Mouse (Mus musculus): Measurements from ENCODE around the gene Nt5m. TPM values are rescaled to one million over a fixed set of nuclear protein-coding genes. Genes with fewer than 3 reads are reported as not detected.
A peak's percentile ranks its signal among the peaks of the same experiment; 100 is the strongest.
"Not testable (repeated sequence)": the region's sequence is repeated elsewhere in the genome, so short reads cannot be mapped to it uniquely, and the experiment has no call there.

The Nt5m gene
- total RNA-seq, 1 experiment from 2014 or later = 6.2 TPM

DNA sequence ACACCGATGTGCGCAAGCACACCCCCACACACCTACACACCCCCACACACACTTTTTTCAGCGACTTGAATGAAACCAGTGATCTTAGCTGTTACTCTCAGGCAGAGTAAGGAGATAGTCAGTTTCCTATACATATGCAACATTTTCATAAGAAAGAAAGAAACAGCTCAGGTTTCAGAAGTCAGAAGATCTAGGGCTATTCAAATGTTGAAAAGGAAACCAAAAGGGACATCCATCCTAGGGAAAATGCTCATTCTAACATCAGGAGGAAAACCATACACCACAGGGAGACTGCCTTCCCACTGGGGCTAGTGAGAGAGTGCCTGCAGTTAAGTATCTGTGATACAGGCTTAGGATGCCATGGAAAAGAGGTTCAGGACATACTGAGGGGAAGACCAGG, 17.6 kb upstream of the Nt5m start:
- ATAC-seq (ENCODE audit: extremely low read depth, insufficient number of reproducible peaks, low FRiP score, poor library complexity, severe bottlenecking) = no peak

DNA sequence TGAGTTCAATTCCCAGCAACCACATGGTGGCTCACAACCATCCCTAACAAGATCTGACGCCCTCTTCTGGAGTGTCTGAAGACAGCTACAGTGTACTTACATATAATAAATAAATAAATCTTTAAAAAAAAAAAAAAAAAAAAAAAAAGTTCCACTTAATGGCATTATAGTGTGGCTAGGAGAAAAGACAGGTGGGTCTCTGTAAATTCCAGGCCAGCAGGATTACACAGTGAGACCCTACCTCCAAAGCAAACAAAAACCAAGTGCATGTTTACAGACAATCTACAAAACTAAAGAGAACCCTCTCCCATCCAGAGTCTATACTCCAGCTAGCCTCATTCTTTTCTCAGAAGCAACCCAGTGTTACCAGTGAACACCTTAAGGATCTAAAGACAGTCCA, 1.5 kb upstream of the Nt5m start:
- ATAC-seq (ENCODE audit: extremely low read depth, insufficient number of reproducible peaks, low FRiP score, poor library complexity, severe bottlenecking) = not testable (repeated sequence)

DNA sequence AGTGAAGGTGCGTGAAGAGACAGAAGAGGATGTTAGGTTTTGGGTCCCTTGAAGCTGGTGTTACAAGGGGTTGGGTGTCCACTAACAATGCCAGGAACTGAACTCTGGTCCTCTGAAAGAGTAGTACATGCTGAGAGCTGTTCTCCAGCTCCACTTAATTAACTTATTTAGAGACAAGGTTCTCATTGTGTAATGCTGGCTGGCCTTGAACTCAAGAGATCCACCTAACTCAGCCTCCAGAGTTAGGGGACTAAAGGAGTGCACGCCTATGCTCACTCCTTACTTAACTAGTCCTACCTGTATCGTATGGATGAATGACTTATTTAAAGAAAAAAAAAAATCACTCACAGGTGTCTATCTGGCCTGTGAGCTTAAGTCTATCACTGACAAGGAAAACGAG, 821 bp upstream of the Nt5m start:
- no peak for ATAC-seq (ENCODE audit: extremely low read depth, insufficient number of reproducible peaks, low FRiP score, poor library complexity, severe bottlenecking)

DNA sequence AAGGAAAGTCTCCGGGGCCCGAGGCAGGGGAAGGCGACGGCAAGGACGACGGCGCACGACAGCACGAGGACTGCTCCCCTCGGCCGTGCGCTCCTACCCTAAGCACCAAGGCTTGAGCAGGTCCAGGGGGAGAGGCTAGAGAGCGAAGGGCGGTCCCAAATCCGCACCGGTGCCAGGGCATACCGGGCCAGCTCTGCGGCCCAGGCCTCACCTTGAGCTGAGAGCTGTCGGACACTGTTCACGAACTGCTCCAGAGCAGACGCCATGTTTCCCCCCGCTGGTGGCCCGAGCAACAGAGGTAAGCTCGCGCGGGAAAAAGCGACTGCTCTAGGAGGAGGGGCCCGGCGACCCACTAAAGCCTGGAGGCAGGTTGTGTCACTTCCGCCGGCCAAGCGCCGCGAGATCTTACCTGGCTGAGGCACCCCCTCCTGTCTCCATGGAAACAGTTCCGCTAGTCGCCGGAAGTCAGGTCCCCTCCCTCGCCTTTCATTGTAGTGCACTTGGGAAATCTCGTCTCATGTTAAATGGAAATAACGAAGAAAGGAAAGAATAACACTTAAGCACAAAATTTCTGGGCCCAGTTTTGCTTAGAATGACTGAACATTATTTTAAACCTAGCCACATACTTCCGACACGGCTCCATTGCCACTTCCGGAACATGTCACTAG, 346 bp downstream of the Nt5m start, which contains the start of gene Cops3:
Gene Cops3, minus strand, starts transcription at position 380 of the 668 bp plus-strand sequence.
- peak; percentile 90 for ATAC-seq (ENCODE audit: extremely low read depth, insufficient number of reproducible peaks, low FRiP score, poor library complexity, severe bottlenecking)

DNA sequence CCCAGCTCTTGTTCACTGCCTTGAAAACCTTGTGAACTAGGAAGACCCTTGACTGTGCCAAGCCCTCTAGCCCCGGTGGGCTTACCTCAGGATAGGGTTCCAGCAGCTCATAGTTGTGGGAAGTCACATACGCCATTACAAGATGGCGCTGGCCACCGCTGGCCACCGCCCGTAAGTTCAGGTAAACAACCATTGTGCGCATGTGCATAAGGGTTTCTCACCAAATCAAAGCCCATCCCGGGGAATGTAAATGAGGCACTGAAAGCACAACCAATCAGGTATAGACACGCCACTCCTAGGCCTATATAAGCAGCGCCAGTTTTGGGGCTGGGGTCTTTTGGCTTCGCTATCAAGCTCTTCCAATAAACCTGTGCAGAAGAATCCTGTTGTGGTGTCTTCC, 7.1 kb downstream of the Nt5m start:
- ATAC-seq (ENCODE audit: extremely low read depth, insufficient number of reproducible peaks, low FRiP score, poor library complexity, severe bottlenecking) = no peak

DNA sequence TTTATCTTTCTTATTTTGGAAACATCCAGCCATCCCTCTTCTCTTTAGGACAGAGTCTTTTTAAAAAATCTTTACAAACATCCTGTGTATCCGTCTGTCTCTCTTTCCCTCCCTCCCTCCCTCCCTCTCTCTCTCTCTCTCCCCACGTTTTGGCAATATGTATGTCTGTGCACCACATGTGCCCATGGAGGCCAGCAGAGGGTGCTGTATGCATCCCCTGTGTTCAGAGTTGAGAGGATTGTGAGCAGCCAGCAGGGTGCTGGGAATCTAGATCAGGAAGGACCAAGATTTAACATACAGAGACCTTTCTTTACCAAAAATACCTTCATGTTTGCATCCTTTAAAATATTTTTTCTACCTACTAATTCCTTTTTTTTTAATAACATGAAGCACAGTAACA, 7.9 kb downstream of the Nt5m start:
- ATAC-seq (ENCODE audit: extremely low read depth, insufficient number of reproducible peaks, low FRiP score, poor library complexity, severe bottlenecking) = peak; percentile 70; the same call in 1 of the 2 replicates

DNA sequence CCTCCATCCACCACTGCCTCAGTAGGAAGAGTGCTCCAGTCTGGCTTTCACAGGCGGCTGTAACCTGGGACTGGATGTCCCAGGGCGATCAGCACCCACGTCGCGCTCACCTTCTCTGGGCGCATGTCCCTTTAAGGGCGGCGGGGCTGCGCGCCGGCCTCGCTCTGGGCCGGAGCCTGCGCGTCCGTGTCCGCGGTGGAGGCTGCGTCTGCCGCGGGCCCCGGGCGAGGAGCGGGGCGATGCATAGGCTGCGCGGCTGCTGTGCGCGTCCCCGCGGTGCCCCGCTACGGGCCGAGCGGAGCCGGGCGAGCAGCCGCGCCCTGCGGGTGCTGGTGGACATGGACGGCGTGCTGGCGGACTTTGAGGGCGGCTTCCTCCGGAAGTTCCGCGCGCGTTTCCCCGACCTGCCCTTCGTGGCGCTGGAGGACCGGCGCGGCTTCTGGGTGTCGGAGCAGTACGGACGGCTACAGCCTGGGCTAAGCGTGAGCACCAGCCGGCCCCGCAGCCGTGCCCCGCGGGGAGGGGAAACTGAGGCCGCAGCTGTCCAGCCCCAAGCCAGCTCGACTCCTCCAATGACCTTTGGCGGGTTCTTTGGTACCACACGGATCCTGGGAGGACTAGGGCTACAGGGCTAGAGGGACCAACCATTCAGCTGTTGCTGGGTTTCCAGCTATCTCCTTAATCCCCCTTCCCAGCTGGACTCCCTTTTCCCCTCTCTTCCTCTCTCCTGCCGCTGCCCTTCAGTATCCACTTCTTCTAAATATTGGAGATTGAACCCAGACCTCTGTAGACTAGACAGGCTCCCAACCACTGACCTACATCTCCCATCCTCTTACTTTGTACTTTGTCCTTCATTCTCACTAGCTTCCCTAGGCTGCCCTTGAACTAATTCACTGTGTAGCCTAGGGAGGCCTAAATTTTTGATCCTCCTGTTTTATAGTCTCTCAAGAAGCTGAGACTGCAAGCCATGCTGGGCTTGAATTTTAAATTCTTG, 8.9 kb downstream of the Nt5m start:
- ATAC-seq (ENCODE audit: extremely low read depth, insufficient number of reproducible peaks, low FRiP score, poor library complexity, severe bottlenecking) = peak; percentile 62

DNA sequence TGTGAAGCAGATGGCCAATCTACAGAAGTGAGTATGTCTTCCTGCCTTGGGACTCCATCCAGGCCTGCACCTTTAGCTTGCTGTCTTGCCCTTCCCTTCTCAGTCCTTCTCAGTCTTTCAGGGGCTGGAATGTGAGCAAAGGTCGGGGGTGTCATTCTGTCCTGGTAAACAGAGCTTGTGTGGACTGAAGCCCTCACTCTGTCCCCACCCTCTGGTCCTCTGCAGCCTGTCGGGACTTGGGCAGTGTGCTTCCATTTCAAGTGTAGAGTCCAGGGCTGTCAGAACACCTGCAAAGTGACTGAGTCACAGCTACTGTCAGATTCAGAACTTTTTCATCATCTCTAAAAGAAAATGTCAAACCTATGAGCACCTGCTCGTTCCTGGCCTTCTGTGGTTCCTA, 13.6 kb downstream of the Nt5m start:
- ATAC-seq (ENCODE audit: extremely low read depth, insufficient number of reproducible peaks, low FRiP score, poor library complexity, severe bottlenecking) = no peak

DNA sequence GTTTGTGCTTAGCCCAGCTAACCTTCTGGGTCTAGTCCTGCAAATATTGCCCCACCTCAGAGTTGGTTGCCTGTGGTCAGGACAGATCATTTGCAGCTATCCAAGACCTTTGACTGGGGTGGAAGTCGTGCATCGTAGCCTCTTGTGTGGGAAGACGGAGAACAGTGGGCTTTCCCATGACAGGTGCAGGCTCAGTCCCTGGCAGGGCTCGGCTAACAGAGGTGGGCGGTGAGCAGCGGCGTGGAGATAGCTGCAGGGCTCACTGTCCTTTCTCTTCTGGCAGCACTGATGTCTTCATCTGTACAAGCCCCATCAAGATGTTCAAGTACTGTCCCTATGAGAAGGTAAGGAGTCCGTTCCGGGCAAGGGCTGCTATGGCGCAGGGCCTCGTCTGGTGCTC, 21.2 kb downstream of the Nt5m start:
- ATAC-seq (ENCODE audit: extremely low read depth, insufficient number of reproducible peaks, low FRiP score, poor library complexity, severe bottlenecking) = no peak

DNA sequence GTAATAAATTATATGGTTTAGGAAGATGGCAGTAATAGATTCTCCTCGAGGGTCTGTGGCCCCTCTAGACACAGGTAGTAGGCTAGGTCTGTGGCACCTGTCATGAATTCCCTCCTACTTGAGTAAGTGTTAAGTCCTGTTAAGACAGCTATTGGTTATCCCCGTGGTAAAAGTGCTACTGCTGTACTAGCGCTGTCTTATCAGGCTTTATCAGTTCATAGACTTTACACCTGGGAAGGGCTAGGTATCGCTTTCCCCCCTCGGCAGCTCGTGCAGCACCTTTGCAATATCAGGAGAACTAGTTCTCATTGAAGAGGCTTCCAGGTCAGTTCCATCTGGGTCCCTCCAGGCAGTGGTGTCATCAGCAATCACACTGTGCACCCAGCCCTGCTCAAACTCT, 25.1 kb downstream of the Nt5m start:
- no peak for ATAC-seq (ENCODE audit: extremely low read depth, insufficient number of reproducible peaks, low FRiP score, poor library complexity, severe bottlenecking)

DNA sequence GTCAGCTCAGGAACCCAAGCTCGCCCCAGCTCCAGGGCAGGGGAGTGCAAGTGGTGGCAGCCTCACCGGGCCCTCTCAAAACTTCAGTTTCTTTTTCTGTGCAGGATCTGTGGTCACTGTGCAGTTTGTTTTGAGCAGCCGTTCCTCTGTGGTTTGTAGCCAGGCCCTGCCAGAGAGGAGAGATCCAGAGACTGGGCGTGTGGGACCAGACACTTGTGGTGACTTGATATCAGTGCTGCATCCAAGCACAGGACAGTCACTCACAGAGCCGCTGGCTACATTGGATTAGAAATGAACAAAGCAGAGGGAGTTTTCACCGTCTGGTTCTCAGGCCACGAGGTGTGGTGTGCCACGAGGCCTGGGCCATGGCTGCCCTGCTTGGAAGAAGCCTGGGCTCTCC, 32.9 kb downstream of the Nt5m start:
- no peak for ATAC-seq (ENCODE audit: extremely low read depth, insufficient number of reproducible peaks, low FRiP score, poor library complexity, severe bottlenecking)

DNA sequence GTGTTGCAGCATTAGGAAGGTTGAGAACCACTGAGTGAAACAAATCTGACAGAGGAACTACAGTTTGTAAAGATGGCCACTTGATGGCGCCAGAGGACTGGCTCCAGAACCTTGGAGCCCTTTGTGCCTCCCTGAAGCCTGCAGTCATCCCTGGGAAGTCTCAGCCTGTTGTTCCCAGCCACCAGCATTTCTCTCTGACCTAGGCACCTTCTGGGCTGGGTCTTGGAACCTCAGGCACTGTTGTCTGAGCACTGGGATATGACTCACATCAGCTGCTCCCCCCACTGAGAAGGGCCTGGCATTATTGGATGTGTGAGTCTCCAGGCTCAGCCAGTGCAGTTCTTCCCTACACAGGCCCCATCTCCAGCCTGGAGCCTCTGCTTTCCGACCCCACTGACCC, 40.8 kb downstream of the Nt5m start:
- ATAC-seq (ENCODE audit: extremely low read depth, insufficient number of reproducible peaks, low FRiP score, poor library complexity, severe bottlenecking) = 0 out of 2 replicates have a peak, but pooled peaks have one; percentile 35

DNA sequence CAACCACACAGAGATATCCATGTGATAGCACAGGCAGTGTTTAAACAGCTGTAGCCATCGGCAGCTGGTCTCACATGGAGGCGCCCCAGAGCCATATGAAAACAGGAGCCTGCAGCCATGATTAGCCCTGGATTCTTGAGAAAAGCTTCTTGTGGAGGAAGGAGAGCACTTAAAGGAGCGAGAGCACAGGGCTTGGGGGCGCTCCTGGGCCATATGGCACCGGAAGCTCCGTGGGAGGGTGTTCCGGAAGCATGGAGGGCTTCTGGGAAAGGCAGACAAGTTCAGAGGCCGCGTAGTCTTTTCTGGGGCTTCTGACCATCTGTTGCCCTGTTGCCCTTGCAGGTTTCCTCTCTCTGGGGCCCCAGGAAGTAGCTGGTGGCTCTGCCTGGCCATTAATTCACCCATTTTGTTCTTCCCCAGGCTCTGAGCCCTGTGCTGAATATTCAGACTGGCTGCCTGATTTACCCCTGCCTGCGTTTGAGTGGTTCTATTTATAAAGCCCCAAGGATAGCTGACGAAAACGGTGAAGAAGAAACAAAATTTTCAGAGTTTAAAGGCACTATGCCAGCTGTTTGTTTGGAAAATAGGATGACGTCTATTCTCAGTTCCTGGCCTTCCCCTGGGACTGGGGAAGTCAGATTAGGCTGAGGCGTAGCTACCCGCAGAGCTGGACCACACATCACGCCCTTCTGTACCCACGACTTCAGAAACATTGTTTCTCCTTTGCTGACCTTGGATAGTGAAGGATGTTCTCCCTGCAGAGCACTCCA, 46.2 kb downstream of the Nt5m start:
- ATAC-seq (ENCODE audit: extremely low read depth, insufficient number of reproducible peaks, low FRiP score, poor library complexity, severe bottlenecking) = no peak

DNA sequence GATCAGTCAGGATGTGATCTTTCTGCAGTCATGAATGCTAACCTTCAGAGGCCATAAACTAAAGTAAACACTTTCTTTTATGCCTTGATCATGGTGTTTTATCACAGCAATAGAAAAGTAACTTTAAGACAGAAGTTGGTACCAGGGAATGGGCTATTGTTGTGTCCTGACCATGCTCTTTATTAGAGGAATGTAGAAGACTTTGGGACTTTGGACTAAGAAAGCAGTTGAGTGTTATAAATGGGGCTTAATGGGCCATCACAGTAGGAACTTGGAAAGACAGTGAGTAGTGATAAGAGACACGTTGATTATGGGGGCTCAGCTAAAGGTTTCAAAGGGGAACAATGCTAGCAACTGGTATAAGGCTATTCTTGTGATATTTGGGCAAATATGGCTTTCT, 47.7 kb downstream of the Nt5m start:
- ATAC-seq (ENCODE audit: extremely low read depth, insufficient number of reproducible peaks, low FRiP score, poor library complexity, severe bottlenecking) = no peak

DNA sequence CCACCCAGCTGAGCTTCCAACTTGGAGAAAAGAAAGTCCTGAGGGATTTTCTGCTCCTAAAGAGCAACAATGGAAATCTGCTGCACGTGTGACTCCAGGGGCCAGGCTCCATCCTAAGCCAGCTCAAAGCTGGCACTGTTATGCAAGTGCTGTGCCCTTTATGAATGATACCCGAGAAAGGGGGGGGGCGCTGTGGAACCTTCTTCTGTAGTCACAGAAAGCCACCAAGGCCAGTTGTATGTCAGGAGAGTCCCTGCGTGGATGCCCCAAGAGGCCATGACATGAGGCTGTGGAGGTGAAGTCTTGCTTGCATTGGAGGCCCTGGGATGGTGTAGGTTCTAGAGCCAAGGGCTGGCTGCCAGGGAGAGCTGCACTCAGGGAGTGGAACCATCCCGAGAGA, 48.9 kb downstream of the Nt5m start:
- no peak for ATAC-seq (ENCODE audit: extremely low read depth, insufficient number of reproducible peaks, low FRiP score, poor library complexity, severe bottlenecking)

DNA sequence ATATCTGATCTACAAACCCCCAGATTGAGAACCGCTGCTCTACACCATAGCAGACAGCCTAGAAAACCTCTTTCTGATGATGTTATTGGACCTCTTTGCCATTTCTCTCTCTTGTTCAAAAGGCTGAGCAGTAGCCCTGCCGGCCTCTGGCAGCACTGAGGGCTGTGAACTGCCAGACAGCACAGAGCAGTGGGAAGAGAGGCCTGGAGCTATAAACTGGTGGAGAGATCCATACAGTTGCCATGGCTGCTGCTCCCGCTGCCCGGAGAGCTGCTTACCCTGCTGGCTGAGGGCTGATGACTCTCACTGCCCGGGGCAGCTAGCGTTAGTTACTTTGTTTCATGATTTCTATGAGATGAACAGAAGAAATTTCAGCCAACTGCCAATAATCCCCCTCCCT, 52.6 kb downstream of the Nt5m start:
- no peak for ATAC-seq (ENCODE audit: extremely low read depth, insufficient number of reproducible peaks, low FRiP score, poor library complexity, severe bottlenecking)

DNA sequence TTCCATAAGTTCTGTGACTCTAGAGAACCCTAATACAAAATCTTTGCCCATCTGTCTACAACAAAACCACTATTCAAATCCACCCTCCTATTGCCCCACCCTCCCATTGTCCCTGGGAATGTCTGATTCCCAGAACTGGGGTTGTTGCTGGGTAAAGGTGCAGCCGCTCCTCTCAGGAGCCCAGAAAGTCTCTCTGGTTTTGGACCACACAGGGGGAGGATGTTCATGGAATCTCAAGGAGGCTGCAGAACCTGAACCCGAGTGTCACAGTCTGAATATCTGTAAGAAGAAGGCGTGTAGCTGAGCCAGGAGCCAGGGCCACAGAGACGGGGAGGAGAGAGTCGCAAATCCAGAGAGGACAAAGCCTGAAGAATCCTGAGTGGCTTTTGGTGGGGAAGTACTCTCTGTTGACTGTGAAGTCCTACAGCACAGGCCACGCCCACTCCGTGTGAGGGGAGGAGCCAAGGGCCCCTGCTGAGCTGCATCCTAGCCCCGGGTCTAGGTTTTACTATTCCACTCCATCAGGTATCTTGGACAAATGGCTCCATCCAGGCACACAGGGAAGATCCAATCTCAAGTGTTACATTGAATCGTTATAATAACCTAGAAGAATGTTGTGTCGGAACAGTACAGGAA, 54.0 kb downstream of the Nt5m start:
- ATAC-seq (ENCODE audit: extremely low read depth, insufficient number of reproducible peaks, low FRiP score, poor library complexity, severe bottlenecking) = no peak

DNA sequence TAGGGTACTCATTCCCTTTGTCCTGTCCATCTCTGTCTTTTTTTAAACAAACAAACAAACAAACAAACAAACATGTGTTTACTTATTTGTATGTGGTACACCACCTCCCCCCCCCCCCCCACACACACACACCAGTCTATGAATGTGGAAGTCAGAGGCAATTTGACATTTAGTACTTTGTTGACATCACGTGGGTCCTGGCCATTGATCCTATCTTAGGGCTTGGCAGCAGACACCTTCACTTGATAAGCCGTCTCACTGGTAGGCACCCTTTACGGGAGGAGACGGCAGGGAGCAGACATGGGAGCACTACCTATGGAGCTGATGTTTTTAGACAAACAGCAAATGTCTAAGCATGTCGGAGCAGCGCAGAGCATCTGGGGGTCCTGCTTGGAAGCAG, 55.7 kb downstream of the Nt5m start:
- no peak for ATAC-seq (ENCODE audit: extremely low read depth, insufficient number of reproducible peaks, low FRiP score, poor library complexity, severe bottlenecking)

DNA sequence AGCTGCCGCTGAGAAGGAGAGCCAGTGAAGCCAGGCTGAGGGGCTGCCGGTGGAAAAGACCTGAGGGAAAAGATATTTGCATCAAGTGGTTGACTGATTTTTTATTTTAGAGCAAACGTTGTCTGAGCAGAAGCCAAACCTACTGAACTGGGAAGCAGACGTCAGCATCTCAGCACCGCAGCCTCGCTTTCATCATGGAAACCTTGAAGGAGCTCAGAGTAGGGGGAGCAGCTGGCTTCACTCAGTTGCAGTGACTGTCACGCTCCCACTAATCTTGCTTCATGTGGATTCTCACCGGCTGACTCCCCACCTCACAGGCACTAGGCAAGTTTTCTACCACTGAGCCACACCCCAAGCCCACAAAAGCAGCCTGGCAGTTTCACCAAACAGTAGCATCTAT, 56.1 kb downstream of the Nt5m start:
- peak; percentile 24; the same call in 1 of the 2 replicates for ATAC-seq (ENCODE audit: extremely low read depth, insufficient number of reproducible peaks, low FRiP score, poor library complexity, severe bottlenecking)
